Mouse (Mus musculus) spleen, adult 2 months (tissue): Measurements from ENCODE around the gene Fibp. TPM values are rescaled to one million over a fixed set of nuclear protein-coding genes. Genes with fewer than 3 reads are reported as not detected.

Experiments used
- DNase-seq, 2 experiments: peaks; one replicate each; pipeline versions ENCODE4 v3.0.0 to v3.0.0-alpha.2; 2012 to 2021; ENCODE audit warnings: low spot score in 2 of 2, low read depth in 1 of 2
- H3K27ac ChIP-seq: fragments of 200-500 bp; 2 replicates; pipeline ENCODE4 v1.5.1; 2012; ENCODE audit warnings: low read length, inconsistent platforms; ENCODE audit not compliant: insufficient read depth
- H3K27me3 ChIP-seq: fragments of 200-500 bp; 2 replicates; pipeline ENCODE4 v1.6.1; 2012; ENCODE audit warnings: mild to moderate bottlenecking, moderate library complexity, low read length, inconsistent platforms; ENCODE audit not compliant: control insufficient read depth, insufficient read depth
- H3K36me3 ChIP-seq: fragments of 200-500 bp; 2 replicates; pipeline ENCODE4 v1.6.1; 2012; ENCODE audit warnings: mild to moderate bottlenecking, low read length, inconsistent platforms; ENCODE audit not compliant: control insufficient read depth, insufficient read depth
- H3K4me1 ChIP-seq: fragments of 200-500 bp; 2 replicates; pipeline ENCODE4 v1.6.1; 2011; ENCODE audit warnings: inconsistent platforms; ENCODE audit not compliant: control insufficient read depth, insufficient read depth, insufficient read length
- H3K4me3 ChIP-seq: fragments of 200-500 bp; 2 replicates; pipeline ENCODE4 v1.5.1; 2011; ENCODE audit warnings: mild to moderate bottlenecking, inconsistent platforms; ENCODE audit not compliant: insufficient read depth, insufficient read length; ENCODE audit errors: extremely low read depth
- CTCF ChIP-seq: fragments of 200-500 bp; IDR thresholded peaks from 2 replicates; pipeline ENCODE4 v1.5.1; 2011; ENCODE audit warnings: mild to moderate bottlenecking, inconsistent platforms; ENCODE audit not compliant: insufficient read depth, insufficient read length, insufficient replicate concordance; ENCODE audit errors: extremely low read depth
- POLR2A ChIP-seq: fragments of 200-500 bp; IDR thresholded peaks from 2 replicates; pipeline ENCODE4 v1.6.1; 2011; ENCODE audit warnings: low read depth, low read length, inconsistent platforms
- WGBS: fragments of 180-500 bp; shearing (Covaris S2); methylation state at CpG from one replicate; pipeline ENCODE4 v1.1.7; 2018; 5-methylcytosine and 5-hydroxymethylcytosine counted together
- polyA plus RNA-seq: library from polyadenylated mRNA; depleted of rRNA; stranded (reverse); fragments of >200 nt; gene quantifications from 2 replicates; pipeline ENCODE4 v1.2.3, GENCODE M21; 2012

The Fibp gene
- polyA plus RNA-seq, 1 experiment, result 80.4 TPM

DNA sequence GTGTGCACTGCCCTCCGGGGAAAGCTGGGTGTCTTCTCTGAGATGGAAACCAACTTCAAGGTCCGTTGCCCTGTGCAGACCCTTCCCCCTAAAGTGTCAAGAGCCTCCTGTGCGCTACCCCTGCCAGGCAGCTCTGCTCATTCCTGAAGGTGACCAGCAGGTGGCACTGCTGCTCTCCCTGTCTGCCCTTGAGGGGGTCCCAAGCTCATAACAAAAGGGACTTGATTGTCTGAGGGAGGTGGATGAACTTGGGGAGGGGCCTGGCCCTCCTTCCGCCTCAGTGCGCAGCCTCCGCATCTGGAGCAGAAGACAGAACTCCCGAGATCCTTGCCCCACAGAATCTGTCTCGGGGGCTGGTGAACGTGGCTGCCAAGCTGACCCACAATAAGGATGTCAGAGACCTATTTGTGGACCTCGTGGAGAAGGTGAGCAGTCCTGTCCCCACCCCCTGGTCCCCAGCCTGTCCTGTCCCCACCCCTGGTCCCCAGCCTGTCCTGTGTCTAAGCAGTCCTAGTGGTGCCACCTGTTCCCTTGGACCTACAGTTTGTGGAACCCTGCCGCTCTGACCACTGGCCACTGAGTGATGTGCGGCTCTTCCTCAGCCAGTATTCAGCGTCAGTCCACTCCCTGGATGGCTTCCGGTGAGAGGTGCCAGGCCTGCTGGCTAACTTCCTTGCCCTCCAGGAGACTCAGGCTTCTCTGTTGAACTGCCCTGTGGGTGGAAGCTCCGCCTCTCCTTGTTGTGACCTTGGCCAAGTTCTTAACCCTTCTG lies 3.6 kb downstream of the Fibp start:
- peak in 1 of 2 experiments; percentile 41 for DNase-seq
- Histone ChIP-seq H3K27me3 (no peaks in the 10 kb centered on the region), H3K4me1 (peaks cover 3% of the 10 kb centered on the region; the same call in 1 of the 2 replicates), H3K27ac (no peak overlapping the region), H3K4me3 (no peak overlapping the region), H3K36me3 (peaks cover 16% of the 10 kb centered on the region)
- 67% methylated on average over 15 of the region's 15 CpGs for WGBS
- TF ChIP-seq POLR2A, result no peak
- peak; percentile 90; the same call in 1 of the 2 replicates for TF ChIP-seq CTCF

- Histone ChIP-seq H3K36me3 (peaks cover 16% of the 10 kb centered on the region), H3K27ac (no peak overlapping the region), H3K4me3 (no peak overlapping the region), H3K4me1 (peaks cover 3% of the 10 kb centered on the region; the same call in 1 of the 2 replicates), H3K27me3 (no peaks in the 10 kb centered on the region)
- no peak for TF ChIP-seq POLR2A
- TF ChIP-seq CTCF, result no peak
- 91% methylated on average over 8 of the region's 8 CpGs for WGBS
- no peak for DNase-seq
Measured at GRCm38 (mm10) chr19:5465037-5465436, 4.6 kb downstream of the Fibp start.

DNA sequence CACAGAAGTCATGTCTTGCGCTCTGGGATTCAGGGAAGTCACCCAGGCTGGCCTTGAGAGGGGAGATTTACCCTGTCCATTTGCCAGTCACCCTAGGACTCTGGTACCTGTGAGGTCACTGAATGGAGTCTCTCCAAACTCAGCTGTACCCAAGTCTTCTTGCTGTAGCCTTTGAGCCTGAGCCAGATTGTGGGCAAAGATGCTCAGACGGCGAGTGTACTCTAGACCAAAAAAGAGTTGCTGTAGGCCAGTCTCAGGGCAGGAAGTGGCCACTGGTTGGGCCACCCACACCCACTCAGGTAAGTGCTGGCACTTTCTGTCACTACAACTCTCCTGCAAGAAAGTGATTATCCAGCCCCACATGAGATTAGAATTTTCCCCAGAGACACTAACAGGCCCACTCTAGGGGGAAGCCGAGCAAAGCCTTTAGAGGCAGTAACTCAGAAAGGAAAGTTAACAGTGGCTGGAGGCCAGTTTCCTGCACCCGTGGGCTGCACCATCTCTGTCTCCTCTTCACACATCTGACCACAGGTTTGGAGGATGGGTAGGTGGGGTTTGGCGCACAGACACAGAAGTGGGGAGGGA lies 6.6 kb downstream of the Fibp start:
- H3K36me3 ChIP-seq, result peaks cover 16% of the 10 kb centered on the region
- H3K4me3 ChIP-seq, result 0 out of 2 replicates have a peak overlapping the region, but pooled peaks have one; percentile 19
- H3K27me3 ChIP-seq, result no peaks in the 10 kb centered on the region
- peak overlapping the region; percentile 46 for H3K27ac ChIP-seq
- H3K4me1 ChIP-seq, result peaks cover 3% of the 10 kb centered on the region; the same call in 1 of the 2 replicates
- no peak for TF ChIP-seq CTCF
- TF ChIP-seq POLR2A, result no peak
- DNase-seq, result no peak
- WGBS, result 58% methylated on average over 6 of the region's 6 CpGs

GRCm38 (mm10) chr19:5468374-5468773 lies 8.0 kb downstream of the Fibp start, which contains the start of gene Ctsw:
TSS of gene Ctsw (minus strand) at chr19:5468507.
- DNase-seq, result peak in 1 of 2 experiments; percentile 33
- Histone ChIP-seq H3K4me1 (peaks cover 3% of the 10 kb centered on the region; the same call in 1 of the 2 replicates), H3K36me3 (peaks cover 10% of the 10 kb centered on the region), H3K4me3 (peak within 1 kb of the TSS; percentile 19; the same call in 1 of the 2 replicates), H3K27me3 (no peaks in the 10 kb centered on the region; the same call in 1 of the 2 replicates), H3K27ac (peak within 1 kb of the TSS; percentile 45)
- TF ChIP-seq CTCF, result no peak
- peak; percentile 18; the same call in 1 of the 2 replicates for TF ChIP-seq POLR2A
- 18% methylated on average over 5 of the region's 5 CpGs for WGBS

DNA sequence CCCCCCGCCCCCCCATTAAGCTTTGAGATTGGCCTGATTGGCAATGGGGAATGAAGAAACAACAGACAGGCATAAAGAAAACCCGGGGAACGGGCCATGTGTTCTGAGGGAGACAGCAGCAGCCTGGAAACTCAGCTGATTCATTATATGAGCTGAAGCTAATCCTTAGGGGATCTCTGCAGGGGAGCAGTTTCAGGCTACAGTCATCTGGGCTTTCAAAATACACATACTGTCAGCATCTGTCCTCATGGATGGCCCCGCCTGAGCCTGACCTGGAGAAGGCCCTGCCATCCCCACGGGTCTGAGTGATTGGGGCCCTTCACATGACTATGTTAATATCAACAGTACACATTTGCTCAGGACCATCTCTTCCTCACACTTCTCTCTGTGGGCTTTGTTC lies 11.4 kb downstream of the Fibp start:
- WGBS, result 74% methylated on average over 5 of the region's 5 CpGs
- TF ChIP-seq POLR2A, result no peak
- TF ChIP-seq CTCF, result no peak

DNA sequence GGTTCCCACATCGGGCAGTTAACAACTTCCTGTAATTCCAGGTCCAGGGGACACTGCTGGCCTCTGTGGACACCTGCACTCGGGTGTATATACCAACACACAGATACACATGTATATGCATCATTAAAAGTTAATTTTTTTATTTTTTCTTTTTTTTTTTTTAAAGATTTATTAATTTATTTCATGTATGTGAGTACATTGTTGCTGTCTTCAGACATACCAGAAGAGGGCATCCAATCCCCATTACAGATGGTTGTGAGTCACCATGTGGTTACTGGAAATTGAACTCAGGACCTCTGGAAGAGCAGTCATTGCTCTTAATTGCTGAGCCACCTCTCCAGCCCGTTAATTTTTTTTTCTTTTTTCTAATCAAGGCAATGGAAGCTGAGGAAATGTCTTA lies 12.4 kb downstream of the Fibp start:
- Histone ChIP-seq H3K4me3 (no peak overlapping the region), H3K27ac (no peak overlapping the region), H3K36me3 (no peaks in the 10 kb centered on the region), H3K4me1 (peaks cover 5% of the 10 kb centered on the region), H3K27me3 (peaks cover 13% of the 10 kb centered on the region)
- DNase-seq, result no peak
- TF ChIP-seq CTCF (no peak), POLR2A (no peak)
- WGBS, result 75% methylated on average over 3 of the region's 3 CpGs

More for the DNA sequence above, 11.4 kb downstream of the Fibp start:
- H3K4me3 ChIP-seq, result no peak overlapping the region
- no peak overlapping the region for H3K27ac ChIP-seq
- no peaks in the 10 kb centered on the region for H3K36me3 ChIP-seq
- peaks cover 13% of the 10 kb centered on the region for H3K27me3 ChIP-seq
- no peak for DNase-seq
- H3K4me1 ChIP-seq, result peaks cover 5% of the 10 kb centered on the region
